Mouse (Mus musculus): ENCODE measurements around the gene Cpe.
A peak's percentile ranks its signal among the peaks of the same experiment; 100 is the strongest.

Gene Cpe

GRCm38 (mm10) chr8:64629034-64629760 is 63.7 kb downstream of the Cpe start:
- no peak for DNase-seq

- DNase-seq: no peak
Observed at GRCm38 (mm10) chr8:64628039-64628438, 64.8 kb downstream of the Cpe start.

GRCm38 (mm10) chr8:64624603-64625037 is 68.2 kb downstream of the Cpe start:
- DNase-seq: no peak

- no peak for DNase-seq
Observed at GRCm38 (mm10) chr8:64620365-64621150, 72.3 kb downstream of the Cpe start.

GRCm38 (mm10) chr8:64619661-64620060 is 73.2 kb downstream of the Cpe start:
- no peak for DNase-seq

- DNase-seq: peak; percentile 49
Observed at GRCm38 (mm10) chr8:64618618-64619017, 74.2 kb downstream of the Cpe start.

GRCm38 (mm10) chr8:64616566-64616965 is 76.3 kb downstream of the Cpe start:
- no peak for DNase-seq

- DNase-seq: no peak
Observed at GRCm38 (mm10) chr8:64615459-64615858, 77.4 kb downstream of the Cpe start.

- DNase-seq: no peak
Observed at GRCm38 (mm10) chr8:64613663-64614062, 79.2 kb downstream of the Cpe start.

GRCm38 (mm10) chr8:64611210-64611974 is 81.5 kb downstream of the Cpe start:
- DNase-seq: no peak

- no peak for DNase-seq
Observed at GRCm38 (mm10) chr8:64608931-64609330, 83.9 kb downstream of the Cpe start.

- DNase-seq: no peak
Observed at GRCm38 (mm10) chr8:64606015-64606414, 86.8 kb downstream of the Cpe start.

GRCm38 (mm10) chr8:64598206-64598605 is 94.6 kb downstream of the Cpe start:
- no peak for DNase-seq

GRCm38 (mm10) chr8:64597042-64597970 is 95.5 kb downstream of the Cpe start:
- DNase-seq: peak; percentile 72

GRCm38 (mm10) chr8:64596396-64596795 is 96.5 kb downstream of the Cpe start:
- DNase-seq: no peak

- no peak for DNase-seq
Observed at GRCm38 (mm10) chr8:64590456-64590855, 102.4 kb downstream of the Cpe start.

- DNase-seq: no peak
Observed at GRCm38 (mm10) chr8:64582887-64583286, 110.0 kb downstream of the Cpe start.

- no peak for DNase-seq
Observed at GRCm38 (mm10) chr8:64578221-64578620, 114.6 kb downstream of the Cpe start.

GRCm38 (mm10) chr8:64575001-64575400 is 117.9 kb downstream of the Cpe start:
- peak; percentile 18 for DNase-seq

GRCm38 (mm10) chr8:64548054-64548850 is 144.6 kb downstream of the Cpe start:
- peak; percentile 53 for DNase-seq

GRCm38 (mm10) chr8:64543441-64543840 is 149.4 kb downstream of the Cpe start:
- no peak for DNase-seq

Data from lung, postnatal 10 days (tissue).